Mouse (Mus musculus) kidney, embryonic 16.5 days (tissue): ENCODE measurements at regions not wholly inside any gene's neighbourhood (a gene's known extent, or its start where the extent isn't known, plus 50 kb on each side); places are given as distances from the start of the nearest gene placed in this dataset.
A peak's percentile ranks its signal among the peaks of the same experiment; 100 is the strongest.

ENCODE experiments used
- ATAC-seq: fragments of 200-750 bp; cut with Nextera tagmentation; 2 replicates; pipeline ENCODE4 v1.8.0; 2017; ENCODE audit warnings: moderate TSS enrichment; ENCODE audit not compliant: low FRiP score, low TSS enrichment
- H3K27ac ChIP-seq: fragments of 300-500 bp; sonication (generic); 2 replicates; pipeline ENCODE4 v1.5.1; 2014; ENCODE audit warnings: low read length
- H3K27me3 ChIP-seq: fragments of 300-500 bp; sonication (generic); 2 replicates; pipeline ENCODE4 v1.6.1; 2014; ENCODE audit warnings: low read length, control low read depth, mixed read lengths; ENCODE audit not compliant: insufficient read depth
- H3K36me3 ChIP-seq: fragments of 300-500 bp; sonication (generic); 2 replicates; pipeline ENCODE4 v1.6.1; 2014; ENCODE audit warnings: low read length, control low read depth, mixed read lengths; ENCODE audit not compliant: insufficient read depth
- H3K4me1 ChIP-seq: fragments of 300-500 bp; sonication (generic); 2 replicates; pipeline ENCODE4 v1.6.1; 2014; ENCODE audit warnings: low read length, control low read depth, mixed read lengths; ENCODE audit not compliant: insufficient read depth
- H3K4me2 ChIP-seq: fragments of 300-500 bp; sonication (generic); replicated peaks from 2 replicates; pipeline ENCODE4 v1.6.1; 2014; ENCODE audit warnings: low read depth, low read length
- H3K4me3 ChIP-seq: fragments of 300-500 bp; sonication (generic); 2 replicates; pipeline ENCODE4 v1.5.1; 2014; ENCODE audit warnings: mild to moderate bottlenecking, low read length
- H3K9ac ChIP-seq: fragments of 300-500 bp; sonication (generic); replicated peaks from 2 replicates; pipeline ENCODE4 v1.6.1; 2014; ENCODE audit warnings: low read length
- H3K9me3 ChIP-seq: fragments of 300-500 bp; sonication (generic); 2 replicates; pipeline ENCODE4 v1.6.1; 2016; ENCODE audit warnings: low read length, control low read depth
- WGBS: fragments of 180-500 bp; shearing (Covaris S2); extraction: QIAGEN DNeasy Blood & Tissue Kit; methylation state at CpG from one replicate; pipeline ENCODE4 v1.1.7; 2014; 5-methylcytosine and 5-hydroxymethylcytosine counted together

- Histone ChIP-seq H3K27me3 (no peaks in the 10 kb centered on the region), H3K4me2 (no peak overlapping the region)
These were observed 414.9 kb upstream of the C9orf72 start for GRCm38 (mm10) chr4:35640866-35641265.

GRCm38 (mm10) chr4:35606200-35606599 lies 380.2 kb upstream of the C9orf72 start:
- Histone ChIP-seq H3K4me1 (no peaks in the 10 kb centered on the region), H3K27me3 (no peaks in the 10 kb centered on the region), H3K27ac (no peak overlapping the region), H3K4me3 (no peak overlapping the region), H3K36me3 (no peaks in the 10 kb centered on the region), H3K4me2 (no peak overlapping the region), H3K9ac (no peak overlapping the region), H3K9me3 (no peaks in the 10 kb centered on the region)
- WGBS, result 73% methylated on average over 1 of the region's 1 CpGs
- no peak for ATAC-seq

More at GRCm38 (mm10) chr4:35640866-35641265, 414.9 kb upstream of the C9orf72 start:
- H3K4me3 ChIP-seq, result no peak overlapping the region
- H3K4me1 ChIP-seq, result no peaks in the 10 kb centered on the region
- no peak overlapping the region for H3K27ac ChIP-seq
- H3K9me3 ChIP-seq, result no peaks in the 10 kb centered on the region
- no peaks in the 10 kb centered on the region for H3K36me3 ChIP-seq
- no peak for ATAC-seq
- WGBS, result 83% methylated on average over 1 of the region's 1 CpGs
- H3K9ac ChIP-seq, result no peak overlapping the region

DNA sequence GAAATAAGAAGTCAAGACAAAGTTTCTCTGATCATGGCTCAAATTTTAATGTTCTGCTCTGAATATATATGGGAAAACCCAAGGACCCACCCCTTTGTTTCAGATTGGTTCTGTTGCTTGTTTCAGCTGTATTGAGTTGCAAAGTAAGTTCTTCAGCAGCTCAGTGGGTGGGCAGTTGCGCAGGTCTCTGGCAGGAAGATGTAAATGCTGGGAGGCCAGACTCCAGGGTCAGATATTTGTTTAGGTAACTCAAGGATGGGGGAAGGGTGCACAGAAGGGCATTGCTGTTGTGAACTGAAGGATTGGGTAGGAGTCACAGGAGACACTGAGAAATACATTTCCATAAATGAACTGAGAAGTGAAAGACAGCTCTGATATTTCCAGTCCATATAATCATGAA lies 352.1 kb upstream of the C9orf72 start:
- Histone ChIP-seq H3K27ac (no peak overlapping the region), H3K36me3 (no peaks in the 10 kb centered on the region), H3K4me1 (no peaks in the 10 kb centered on the region), H3K4me3 (no peak overlapping the region), H3K4me2 (no peak overlapping the region), H3K27me3 (no peaks in the 10 kb centered on the region), H3K9me3 (peaks cover 15% of the 10 kb centered on the region), H3K9ac (no peak overlapping the region)
- no peak for ATAC-seq
- 73% methylated on average over 1 of the region's 1 CpGs for WGBS

- Histone ChIP-seq H3K9ac (no peak overlapping the region), H3K27me3 (no peaks in the 10 kb centered on the region), H3K27ac (no peak overlapping the region), H3K4me1 (no peaks in the 10 kb centered on the region), H3K4me2 (no peak overlapping the region), H3K9me3 (peaks cover 15% of the 10 kb centered on the region), H3K4me3 (no peak overlapping the region), H3K36me3 (no peaks in the 10 kb centered on the region)
- no peak for ATAC-seq
- WGBS, result 72% methylated on average over 11 of the region's 11 CpGs
These were observed 349.4 kb upstream of the C9orf72 start for GRCm38 (mm10) chr4:35575179-35575974.

GRCm38 (mm10) chr4:35571541-35572447 lies 345.8 kb upstream of the C9orf72 start:
- no peaks in the 10 kb centered on the region for H3K36me3 ChIP-seq
- ATAC-seq, result peak; percentile 79
- no peak overlapping the region for H3K9ac ChIP-seq
- no peak overlapping the region for H3K27ac ChIP-seq
- no peaks in the 10 kb centered on the region for H3K4me1 ChIP-seq
- no peaks in the 10 kb centered on the region for H3K9me3 ChIP-seq
- H3K4me3 ChIP-seq, result no peak overlapping the region
- H3K27me3 ChIP-seq, result no peaks in the 10 kb centered on the region
- H3K4me2 ChIP-seq, result no peak overlapping the region
- WGBS, result 33% methylated on average over 9 of the region's 9 CpGs

GRCm38 (mm10) chr4:35561303-35561702 lies 335.3 kb upstream of the C9orf72 start:
- Histone ChIP-seq H3K27me3 (no peaks in the 10 kb centered on the region), H3K9ac (no peak overlapping the region), H3K4me3 (no peak overlapping the region), H3K36me3 (no peaks in the 10 kb centered on the region), H3K9me3 (no peaks in the 10 kb centered on the region), H3K4me2 (no peak overlapping the region), H3K27ac (no peak overlapping the region), H3K4me1 (no peaks in the 10 kb centered on the region)
- 38% methylated on average over 1 of the region's 1 CpGs for WGBS
- peak; percentile 46; the same call in 1 of the 2 replicates for ATAC-seq

GRCm38 (mm10) chr4:35560004-35560403 lies 334.0 kb upstream of the C9orf72 start:
- no peak overlapping the region for H3K4me2 ChIP-seq
- H3K4me1 ChIP-seq, result no peaks in the 10 kb centered on the region
- no peaks in the 10 kb centered on the region for H3K27me3 ChIP-seq
- H3K4me3 ChIP-seq, result no peak overlapping the region
- no peak for ATAC-seq
- H3K36me3 ChIP-seq, result no peaks in the 10 kb centered on the region
- H3K9me3 ChIP-seq, result no peaks in the 10 kb centered on the region
- 85% methylated on average over 2 of the region's 2 CpGs for WGBS
- no peak overlapping the region for H3K9ac ChIP-seq
- no peak overlapping the region for H3K27ac ChIP-seq

DNA sequence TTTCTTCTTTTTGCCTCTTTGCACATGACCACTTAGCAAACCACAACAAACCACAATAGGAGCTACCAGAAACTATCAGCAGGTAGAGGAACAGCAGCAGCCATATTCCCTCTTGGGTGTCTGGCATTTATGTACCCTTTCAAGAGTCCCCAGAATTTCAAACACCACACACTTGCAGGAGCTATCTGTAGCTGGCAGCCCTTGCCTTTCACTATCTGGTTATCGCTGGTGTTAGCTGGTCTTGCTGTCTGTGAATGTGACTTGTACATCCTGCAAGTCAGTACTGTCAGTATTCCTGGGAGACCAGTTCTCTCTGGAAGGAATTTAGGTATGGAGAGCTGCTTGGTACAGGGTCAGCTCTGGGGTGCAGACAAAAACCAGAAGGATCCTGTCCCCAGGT lies 327.3 kb upstream of the C9orf72 start:
- H3K27ac ChIP-seq, result no peak overlapping the region
- no peak overlapping the region for H3K9ac ChIP-seq
- H3K4me2 ChIP-seq, result no peak overlapping the region
- H3K27me3 ChIP-seq, result no peaks in the 10 kb centered on the region
- ATAC-seq, result no peak
- H3K36me3 ChIP-seq, result no peaks in the 10 kb centered on the region
- no peaks in the 10 kb centered on the region for H3K9me3 ChIP-seq
- H3K4me3 ChIP-seq, result no peak overlapping the region
- WGBS, result 83% methylated on average over 1 of the region's 1 CpGs
- H3K4me1 ChIP-seq, result no peaks in the 10 kb centered on the region

DNA sequence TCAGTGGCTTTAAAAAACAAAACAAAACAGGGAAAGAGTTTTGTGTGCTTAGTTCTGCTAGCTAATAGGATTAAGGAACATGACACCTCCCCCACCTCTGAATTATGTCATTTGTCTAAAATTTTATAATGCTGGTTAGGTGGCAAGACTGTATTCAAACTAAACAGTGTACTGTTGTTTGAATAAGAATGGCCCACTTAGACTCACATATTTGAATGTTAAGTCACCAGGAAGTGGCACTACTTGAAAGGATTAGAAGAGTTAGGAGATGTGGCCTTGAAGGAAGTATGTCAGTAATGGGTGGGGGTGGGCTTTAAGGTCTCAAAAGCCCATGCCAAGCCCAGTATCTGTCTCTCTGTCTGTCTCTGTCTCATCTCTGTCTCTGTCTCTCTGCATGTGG lies 326.0 kb upstream of the C9orf72 start:
- Histone ChIP-seq H3K9me3 (no peaks in the 10 kb centered on the region), H3K27me3 (no peaks in the 10 kb centered on the region), H3K4me1 (no peaks in the 10 kb centered on the region), H3K4me3 (no peak overlapping the region), H3K36me3 (no peaks in the 10 kb centered on the region), H3K9ac (no peak overlapping the region), H3K27ac (no peak overlapping the region), H3K4me2 (no peak overlapping the region)
- ATAC-seq, result no peak
